Mouse (Mus musculus): Measurements from ENCODE around the gene Comp. TPM values are rescaled to one million over a fixed set of nuclear protein-coding genes. Genes with fewer than 3 reads are reported as not detected.
A peak's percentile ranks its signal among the peaks of the same experiment; 100 is the strongest.

The Comp gene
- total RNA-seq, 2 experiments from 2014 or later, result 8.9 to 9.9 TPM

- intact Hi-C loops (cut with DNase I), result no loop called here
- DNase-seq, result no peak
These were observed 21.4 kb upstream of the Comp start for GRCm38 (mm10) chr8:70352000-70352384.

DNA sequence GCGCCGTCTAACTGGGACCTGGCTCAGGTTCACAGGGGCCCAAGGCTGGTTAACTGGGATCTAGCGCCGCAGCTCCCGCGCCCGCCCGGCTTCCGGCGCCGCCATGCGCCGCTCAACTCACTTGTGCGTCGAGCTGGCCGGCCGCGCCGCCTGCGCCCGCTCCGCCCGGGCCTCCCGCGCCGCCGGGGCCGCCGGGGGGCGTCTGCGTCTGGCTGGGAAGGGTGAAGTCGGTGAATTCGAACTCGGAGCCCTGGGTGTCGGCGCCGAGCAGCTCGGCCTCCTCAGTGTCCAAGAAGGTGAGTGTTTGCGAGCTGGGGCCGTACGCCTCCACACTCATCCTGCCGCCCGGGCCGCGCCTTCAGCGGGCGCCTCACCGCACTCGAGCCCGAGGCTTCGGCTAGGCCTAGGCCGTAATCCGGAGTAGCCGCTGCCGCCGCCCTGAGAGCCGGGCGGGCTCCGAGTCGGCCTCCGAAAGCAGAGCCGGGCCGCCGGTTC is 20.7 kb upstream of the Comp start:
- intact Hi-C loops (cut with DNase I), result no loop called here
- DNase-seq, result no peak

GRCm38 (mm10) chr8:70353194-70353817 is 20.1 kb upstream of the Comp start, which contains the start of gene Upf1:
Gene Upf1 (minus strand): TSS chr8:70353278.
- intact Hi-C loops (cut with DNase I), result no loop called here
- DNase-seq, result peak; percentile 98 to 99

DNA sequence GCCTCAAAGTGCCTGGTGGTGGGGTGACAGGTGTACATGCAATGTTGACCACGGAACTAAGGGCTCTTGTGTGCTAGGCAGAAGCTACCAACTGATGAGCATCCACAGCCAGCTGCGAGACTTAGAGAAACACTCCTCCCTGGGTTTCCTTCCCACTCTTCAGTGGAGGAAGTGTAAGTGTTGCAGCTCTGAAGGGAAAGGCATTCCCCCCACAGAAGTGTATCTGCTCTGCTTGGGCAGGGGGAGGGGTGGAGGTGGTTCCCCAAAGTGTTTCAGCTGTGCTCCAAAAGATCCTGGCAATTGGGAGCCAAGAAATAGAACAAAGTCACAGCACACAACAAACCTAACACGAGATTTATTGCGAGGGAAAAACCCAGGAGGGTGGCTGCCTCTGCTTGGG is 19.4 kb upstream of the Comp start:
- intact Hi-C loops (cut with DNase I), result no loop called here
- DNase-seq, result no peak

DNA sequence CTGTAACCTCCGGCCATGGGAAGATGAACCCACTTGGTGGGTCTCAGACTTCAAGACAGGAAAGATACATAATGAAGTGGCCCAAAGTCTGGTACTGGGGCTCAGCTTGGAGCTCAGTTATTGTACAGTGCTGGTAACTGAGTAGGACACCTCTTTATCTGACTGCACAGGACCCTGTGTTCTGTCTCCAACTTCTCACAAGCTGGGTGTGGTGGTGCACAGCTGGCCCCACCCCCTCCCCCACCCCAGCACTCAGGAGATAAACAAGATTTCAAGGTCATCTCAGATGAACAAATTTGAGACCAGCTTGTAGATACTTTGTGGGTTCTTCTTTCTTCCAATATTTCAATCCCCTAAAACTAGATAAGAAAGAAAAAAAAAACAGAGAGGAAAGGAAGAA is 17.2 kb upstream of the Comp start:
- intact Hi-C loops (cut with DNase I), result no loop called here
- no peak for DNase-seq

GRCm38 (mm10) chr8:70359411-70359810 is 13.9 kb upstream of the Comp start:
- intact Hi-C loops (cut with DNase I), result no loop called here
- DNase-seq, result peak in 1 of 2 experiments; percentile 58

DNA sequence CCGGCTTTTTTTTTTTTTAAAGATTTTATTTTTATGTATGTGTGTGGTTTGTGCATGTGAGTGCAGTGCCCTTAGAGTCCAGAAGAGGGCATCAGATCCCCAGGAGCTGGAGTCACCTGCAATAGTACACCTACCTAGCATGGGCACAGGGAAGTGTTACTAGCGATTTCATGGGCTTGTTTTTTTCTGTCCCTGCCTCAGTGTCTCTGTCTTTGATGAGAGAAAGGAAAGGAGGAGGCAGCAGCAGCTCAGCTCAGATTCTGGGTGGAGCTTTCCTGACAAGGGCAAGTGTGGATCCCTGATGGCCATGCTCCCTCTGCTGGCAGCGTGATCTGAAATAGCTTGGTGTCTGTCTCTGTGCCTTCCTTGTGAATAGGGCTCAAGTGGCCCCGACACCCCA is 12.6 kb upstream of the Comp start:
- intact Hi-C loops (cut with DNase I), result no loop called here
- no peak for DNase-seq

GRCm38 (mm10) chr8:70361484-70362032 is 11.8 kb upstream of the Comp start:
- intact Hi-C loops (cut with DNase I), result no loop called here
- peak in 1 of 2 experiments; percentile 41 for DNase-seq

GRCm38 (mm10) chr8:70364066-70364465 is 9.3 kb upstream of the Comp start:
- peak; percentile 46 to 49 for DNase-seq
- intact Hi-C loops (cut with DNase I), result no loop called here

DNA sequence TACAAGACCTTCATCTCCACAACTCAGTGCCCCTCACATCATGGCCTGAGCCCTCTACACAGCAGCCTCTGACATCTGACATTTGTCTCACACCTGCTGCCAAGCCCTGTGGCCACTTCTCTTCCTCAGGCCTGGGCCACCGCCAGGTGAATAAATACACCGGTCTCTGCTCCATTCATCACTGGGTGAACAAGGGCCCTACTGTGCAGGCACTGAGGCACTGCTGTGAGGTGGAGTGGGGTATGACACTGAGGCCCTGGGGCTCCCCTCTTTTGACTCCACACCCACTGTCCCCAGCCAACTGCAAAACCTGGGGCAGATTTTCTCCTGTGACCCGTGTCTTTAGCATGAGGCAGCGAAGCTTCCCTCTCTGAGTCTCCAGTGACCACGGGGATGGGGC is 6.8 kb upstream of the Comp start:
- no peak for DNase-seq
- intact Hi-C loops (cut with DNase I), result no loop called here

GRCm38 (mm10) chr8:70370476-70370875 is 2.9 kb upstream of the Comp start:
- DNase-seq, result no peak
- intact Hi-C loops (cut with DNase I), result no loop called here

- DNase-seq, result no peak
- intact Hi-C loops (cut with DNase I), result no loop called here
These were observed 1.4 kb upstream of the Comp start for GRCm38 (mm10) chr8:70371951-70372350.

DNA sequence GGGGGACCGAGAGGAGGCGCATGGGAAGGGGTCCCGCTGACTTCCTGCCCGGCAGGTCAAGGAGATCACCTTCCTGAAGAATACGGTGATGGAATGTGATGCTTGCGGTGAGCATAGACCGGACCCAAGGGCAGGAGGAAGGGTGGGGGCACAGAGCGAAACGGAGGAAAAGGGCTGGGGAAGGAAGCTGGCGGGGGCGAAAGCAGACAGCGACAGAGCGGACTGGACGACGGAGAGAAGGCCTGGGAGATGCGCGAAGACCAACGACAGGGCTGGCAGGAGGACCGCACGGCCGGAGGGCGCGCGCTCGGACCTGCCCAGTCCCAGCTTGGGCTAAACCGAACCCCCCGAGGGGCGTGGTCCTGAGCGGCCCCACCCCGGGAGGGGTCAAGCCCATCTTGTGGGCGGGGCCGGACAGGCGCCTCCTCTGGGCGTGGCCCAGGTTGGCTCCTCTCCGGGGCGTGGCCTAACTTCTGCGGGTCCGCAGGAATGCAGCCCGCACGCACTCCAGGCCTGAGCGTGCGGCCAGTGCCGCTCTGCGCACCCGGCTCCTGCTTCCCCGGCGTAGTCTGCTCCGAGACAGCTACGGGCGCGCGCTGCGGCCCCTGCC is 1.1 kb downstream of the Comp start:
- peak; percentile 70 to 77 for DNase-seq
- intact Hi-C loops (cut with DNase I), result no loop called here

DNA sequence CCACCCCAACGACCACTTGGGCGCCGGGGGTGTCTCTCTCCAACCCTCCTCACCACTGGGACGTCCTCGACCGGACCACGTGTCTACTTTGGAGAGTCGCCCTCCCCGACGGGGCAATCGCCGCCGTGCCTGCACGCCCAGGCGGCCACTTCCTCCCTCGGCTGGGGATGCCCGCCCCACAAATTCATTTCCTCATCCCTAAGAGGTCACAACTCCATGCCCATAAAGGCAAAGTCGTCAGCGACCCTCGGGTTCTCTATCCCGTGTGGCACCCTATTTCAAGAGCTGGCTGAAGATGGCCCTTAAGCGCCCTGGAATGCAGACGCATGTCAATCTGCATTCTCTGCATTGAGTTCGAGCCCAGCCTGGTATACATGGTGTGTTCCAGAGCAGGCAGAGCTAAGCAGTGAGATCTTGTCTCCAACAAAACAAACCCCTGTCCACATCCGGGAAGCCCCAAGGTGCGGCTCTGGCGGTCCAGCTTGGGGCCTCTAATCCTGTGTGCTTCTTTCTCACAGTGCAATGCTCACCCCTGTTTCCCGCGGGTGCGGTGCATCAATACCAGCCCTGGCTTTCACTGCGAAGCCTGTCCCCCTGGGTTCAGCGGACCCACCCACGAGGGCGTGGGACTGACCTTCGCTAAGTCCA is 2.0 kb downstream of the Comp start:
- intact Hi-C loops (cut with DNase I), result no loop called here
- no peak for DNase-seq

DNA sequence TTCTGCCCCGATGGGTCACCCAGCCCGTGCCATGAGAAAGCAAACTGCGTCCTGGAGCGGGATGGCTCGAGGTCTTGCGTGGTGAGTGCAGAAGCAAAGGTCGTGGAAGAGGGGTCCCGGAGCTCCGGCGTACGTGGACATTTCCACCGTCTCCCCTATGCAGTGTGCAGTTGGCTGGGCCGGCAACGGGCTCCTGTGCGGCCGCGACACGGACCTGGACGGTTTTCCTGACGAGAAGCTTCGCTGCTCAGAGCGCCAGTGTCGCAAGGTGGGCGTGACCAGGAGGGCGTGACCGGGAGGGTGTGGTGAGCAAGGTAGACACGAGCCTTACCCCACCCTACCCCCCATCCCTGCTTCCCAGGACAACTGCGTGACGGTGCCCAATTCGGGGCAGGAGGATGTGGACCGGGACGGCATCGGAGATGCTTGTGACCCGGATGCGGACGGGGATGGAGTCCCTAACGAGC is 3.0 kb downstream of the Comp start:
- no peak for DNase-seq
- intact Hi-C loops (cut with DNase I), result no loop called here

DNA sequence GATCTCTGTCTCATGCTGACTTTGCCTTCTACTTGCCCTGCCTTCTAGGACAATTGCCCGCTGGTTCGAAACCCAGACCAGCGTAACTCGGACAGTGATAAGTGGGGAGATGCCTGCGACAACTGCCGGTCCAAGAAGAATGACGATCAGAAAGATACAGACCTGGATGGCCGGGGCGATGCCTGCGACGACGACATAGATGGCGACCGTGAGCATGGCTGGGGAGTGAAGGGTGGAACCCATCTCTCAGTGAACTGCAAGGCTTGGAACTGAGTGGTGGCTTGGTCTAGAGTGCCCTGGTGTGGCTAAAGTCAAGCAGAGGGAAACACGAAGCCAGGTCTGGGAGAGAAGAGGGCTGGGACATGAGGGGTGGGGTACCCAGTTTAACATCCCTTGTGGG is 3.7 kb downstream of the Comp start:
- intact Hi-C loops (cut with DNase I), result no loop called here

DNA sequence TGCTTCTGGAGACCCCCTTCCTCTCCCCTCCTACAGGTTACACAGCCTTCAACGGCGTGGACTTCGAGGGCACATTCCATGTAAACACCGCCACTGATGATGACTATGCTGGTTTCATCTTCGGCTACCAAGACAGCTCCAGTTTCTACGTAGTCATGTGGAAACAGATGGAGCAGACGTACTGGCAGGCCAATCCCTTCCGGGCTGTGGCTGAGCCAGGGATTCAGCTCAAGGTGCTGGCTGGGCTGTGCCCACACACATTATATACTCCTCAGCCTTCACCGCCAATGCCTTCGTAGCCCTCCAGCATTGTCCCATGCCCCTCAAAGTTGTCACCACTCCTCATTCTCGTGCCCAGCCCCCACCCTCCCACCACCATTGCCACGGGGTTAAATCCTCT is 6.7 kb downstream of the Comp start:
- intact Hi-C loops (cut with DNase I), result no loop called here
- no peak for DNase-seq

More for the DNA sequence above, 3.7 kb downstream of the Comp start:
- no peak for DNase-seq

GRCm38 (mm10) chr8:70383287-70383686 is 9.9 kb downstream of the Comp start:
- intact Hi-C loops (cut with DNase I), result loop anchor here (1.0 kb wide), 1 partner anchor 120 kb away; no protein-coding TSS in a partner anchor
- DNase-seq, result peak; percentile 71 to 78

- DNase-seq, result no peak
- intact Hi-C loops (cut with DNase I), result no loop called here
These were observed 16.3 kb downstream of the Comp start for GRCm38 (mm10) chr8:70389678-70390077.

DNA sequence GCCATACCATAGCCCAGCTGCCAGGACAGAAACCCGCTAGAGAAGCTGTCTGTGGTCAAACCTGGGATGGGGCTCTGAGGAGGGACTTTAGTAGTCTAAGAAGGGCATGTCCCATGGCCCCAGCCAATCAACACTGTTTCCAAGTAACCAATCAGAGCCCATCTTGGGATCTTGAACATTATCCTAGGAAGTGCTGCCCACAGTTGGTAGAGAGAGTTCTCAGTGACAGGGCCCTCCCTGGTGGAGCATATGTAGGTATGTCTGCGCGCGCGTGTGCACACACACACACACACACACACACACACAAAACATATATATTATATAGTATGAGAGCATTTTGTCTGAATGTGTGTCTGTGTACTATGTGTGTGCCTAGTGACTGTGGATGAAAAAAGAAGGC is 19.7 kb downstream of the Comp start:
- intact Hi-C loops (cut with DNase I), result no loop called here
- no peak for DNase-seq

DNA sequence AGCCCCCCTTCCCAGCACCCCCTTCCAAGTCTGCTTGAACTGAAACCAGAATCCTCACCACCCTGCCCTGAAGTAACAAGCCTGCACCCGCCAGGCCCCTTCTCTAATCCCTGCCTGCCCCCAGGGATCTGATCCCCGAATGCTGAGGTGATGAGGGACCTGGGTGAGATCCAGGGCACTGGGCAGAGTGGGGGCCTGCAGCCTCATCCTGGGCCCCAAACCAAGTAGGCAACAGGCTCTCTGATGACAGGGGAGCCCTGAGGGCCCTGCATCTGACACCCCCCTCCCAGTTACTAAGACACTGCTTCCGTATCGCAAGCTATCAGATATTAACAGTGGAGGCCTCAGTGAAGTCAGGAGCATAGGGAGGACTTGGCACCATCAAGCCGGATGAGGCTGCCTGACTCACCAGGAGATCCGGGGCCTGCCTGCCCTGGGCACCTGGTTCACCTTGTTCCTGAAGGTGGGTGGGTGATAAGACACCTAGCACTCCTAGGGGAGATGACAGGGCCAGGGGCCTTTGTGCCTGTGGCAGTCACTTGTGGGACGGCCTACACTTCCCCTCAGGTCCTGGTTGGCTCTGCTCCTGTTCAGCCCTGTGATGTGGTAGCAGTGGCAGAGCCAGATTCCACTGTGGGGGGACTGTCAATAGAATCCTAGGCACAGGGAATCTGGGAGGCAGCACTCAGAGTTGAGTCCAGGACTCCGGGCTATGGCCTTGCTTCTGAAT is 21.1 kb downstream of the Comp start:
- intact Hi-C loops (cut with DNase I), result no loop called here
- no peak for DNase-seq
